Mouse (Mus musculus): ENCODE data around the gene B4galt3.

DNA sequence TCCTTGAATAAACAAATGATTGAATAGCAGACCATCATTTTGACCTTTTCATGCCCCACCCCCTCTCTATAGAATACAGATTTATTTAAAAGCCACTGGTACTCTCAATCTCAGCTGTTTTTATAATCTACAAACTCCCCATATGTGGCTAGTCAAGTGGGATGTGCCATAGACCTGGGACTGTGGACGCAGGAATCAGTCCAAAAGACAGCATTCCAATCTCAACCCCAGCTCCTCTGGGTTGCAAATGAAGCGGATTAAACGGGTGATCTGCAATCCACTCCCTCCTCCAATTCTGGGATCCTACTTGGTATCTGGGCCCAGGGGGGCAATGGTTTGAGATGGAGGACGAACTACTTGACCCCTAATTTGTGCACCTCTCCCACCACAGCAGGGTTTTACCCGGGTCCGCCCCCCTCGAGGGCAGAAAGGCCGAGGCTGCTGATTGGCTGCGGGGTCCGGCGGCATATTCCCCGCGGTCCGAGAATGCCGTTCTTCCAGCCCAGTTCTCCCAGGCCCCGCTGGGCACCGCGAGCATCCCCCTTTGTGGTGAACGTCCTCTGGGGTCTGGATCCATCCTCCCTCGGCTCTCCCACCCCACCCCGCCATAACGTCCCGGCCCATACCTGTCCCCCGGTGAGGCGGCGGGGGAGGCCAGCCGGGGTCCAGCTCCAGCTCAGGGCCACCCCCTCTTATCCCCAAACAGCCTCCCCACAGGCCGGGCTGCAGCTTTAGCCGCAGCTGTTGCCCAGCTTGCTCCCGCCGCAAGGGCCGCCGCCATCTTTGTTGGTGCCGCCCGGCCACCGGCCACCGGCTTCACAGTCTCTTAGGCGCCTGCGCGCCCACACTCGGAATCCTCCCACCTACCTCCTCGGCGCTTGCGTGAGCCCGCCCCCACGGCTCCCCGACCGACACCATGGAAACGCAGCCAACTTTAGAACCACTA lies 17.3 kb downstream of the B4galt3 start, which contains the start of gene Usp21:
- TF ChIP-seq POLR2A (IDR thresholded peaks at IDR 0.05; ENCODE audit: low read depth, low read length): peak; percentile 75
- TF ChIP-seq CTCF (IDR thresholded peaks at IDR 0.05; ENCODE audit: extremely low read depth, insufficient read length, insufficient replicate concordance, low read depth, low read length): no peak
